Mouse (Mus musculus) testis, adult 2 months (tissue): ENCODE data around the gene Ero1lb.
"Not testable (repeated sequence)": the region's sequence is repeated elsewhere in the genome, so short reads cannot be mapped to it uniquely, and the experiment has no call there.

Source experiments
- CTCF ChIP-seq: fragments of 200-500 bp; IDR thresholded peaks from 2 replicates; pipeline ENCODE4 v1.5.1; 2012; ENCODE audit warnings: low read depth, mild to moderate bottlenecking, inconsistent platforms, low read length, moderate library complexity; ENCODE audit not compliant: control insufficient read depth, insufficient read depth, insufficient replicate concordance
- POLR2A ChIP-seq: fragments of 200-500 bp; IDR thresholded peaks from 2 replicates; pipeline ENCODE4 v1.6.1; 2012; ENCODE audit warnings: low read depth, mild to moderate bottlenecking, inconsistent platforms, low read length, moderate library complexity; ENCODE audit not compliant: control insufficient read depth

DNA sequence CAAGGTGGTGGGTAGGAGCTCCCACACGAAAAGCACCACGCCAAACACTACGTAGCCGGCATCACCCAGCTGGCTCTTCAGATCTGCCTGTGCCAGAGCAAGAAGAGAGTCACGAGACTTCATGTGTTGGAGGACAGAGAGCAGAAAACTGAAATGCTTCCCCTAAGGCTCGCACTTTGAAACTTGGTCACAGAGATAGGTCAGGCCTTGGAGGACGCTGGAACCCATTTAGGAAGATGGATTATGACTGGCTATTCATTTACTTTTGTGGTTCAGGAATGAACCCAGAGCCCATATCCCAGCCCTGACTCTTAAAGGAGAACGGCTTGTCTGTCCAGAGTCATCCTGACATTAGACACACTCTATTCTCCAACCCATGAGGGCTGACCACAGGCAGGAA, 54.1 kb downstream of the Ero1lb start:
- TF ChIP-seq POLR2A, CTCF: not testable (repeated sequence)
